Comparison of ENCODE assay signal across 10 mouse cellular contexts in the genomic region with DNA sequence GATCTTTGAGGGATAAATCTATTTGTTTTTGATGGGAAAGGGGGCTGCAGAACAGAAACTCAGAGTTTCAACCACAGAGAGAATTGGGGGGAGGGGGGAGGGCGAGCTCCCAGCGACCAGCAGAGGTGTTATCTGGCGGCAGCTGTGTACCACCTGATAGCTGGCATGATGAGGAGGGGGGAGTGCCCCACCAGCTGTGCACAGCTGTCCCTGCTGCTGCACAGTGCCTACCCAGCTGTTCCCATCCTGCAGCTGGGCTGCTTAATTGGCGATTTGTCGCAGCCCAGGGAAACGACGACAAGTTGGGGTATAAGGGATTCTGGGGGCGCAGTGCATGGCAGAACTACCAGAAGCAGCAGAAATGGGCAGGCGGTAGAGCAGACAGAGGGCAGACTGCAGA. TPM values are rescaled to one million over a fixed set of nuclear protein-coding genes. Genes with fewer than 3 reads are reported as not detected.
DNase-seq lines count a peak whose midpoint lies in the region; ATAC-seq and TF ChIP-seq lines count a peak whose summit lies in the region.
"Had no signal": no experiment of that assay in that cellular context is flagged by ENCODE, and none has a peak within 500 bp of the region (broad histone marks: within the 10 kb centered on the region; RNA-seq: fewer than 3 reads in every experiment).

No protein-coding gene starts in this region.

- ATAC-seq in heart, embryonic 15.5 days (replicated peaks; ENCODE audit: insufficient number of reproducible peaks, insufficient read depth, low FRiP score, low read depth) = no peak
- no peak for ATAC-seq in hindbrain, embryonic 13.5 days (ENCODE audit: low FRiP score)
- peak; percentile 25 for ATAC-seq in megakaryocyte progenitor cell, adult 5-6 weeks (replicated peaks; ENCODE audit: poor library complexity)

- H3K36me3 ChIP-seq in heart, embryonic 15.5 days = 0 out of 2 replicates have a peak, but pooled peaks cover 5% of the 10 kb centered on the region
- H3K36me3 ChIP-seq in hindbrain, embryonic 13.5 days = peaks cover 26% of the 10 kb centered on the region

- H3K27me3 ChIP-seq in heart, embryonic 15.5 days = no peaks in the 10 kb centered on the region
- peaks cover 54% of the 10 kb centered on the region for H3K27me3 ChIP-seq in hindbrain, embryonic 13.5 days

- peaks cover 70% of the 10 kb centered on the region for H3K4me1 ChIP-seq in heart, embryonic 15.5 days (replicated peaks)
- peaks cover 20% of the 10 kb centered on the region for H3K4me1 ChIP-seq in bone marrow, adult 2 months (ENCODE audit: control insufficient read depth, insufficient read depth, low read length)
- H3K4me1 ChIP-seq in hindbrain, embryonic 13.5 days (replicated peaks) = peaks cover 73% of the 10 kb centered on the region

- no peak overlapping the region; the same call in 1 of the 2 replicates for H3K9ac ChIP-seq in heart, embryonic 15.5 days
- peak overlapping the region; percentile 55; the same call in 1 of the 2 replicates for H3K9ac ChIP-seq in hindbrain, embryonic 13.5 days

- WGBS in heart, embryonic 15.5 days = 54% methylated on average over 9 of the region's 9 CpGs
- 42% methylated on average over 9 of the region's 9 CpGs for WGBS in bone marrow, adult 2 months
- WGBS in hindbrain, embryonic 13.5 days = 42% methylated on average over 9 of the region's 9 CpGs

- no peaks in the 10 kb centered on the region for H3K9me3 ChIP-seq in heart, embryonic 15.5 days (replicated peaks)
- no peaks in the 10 kb centered on the region for H3K9me3 ChIP-seq in hindbrain, embryonic 13.5 days

- H3K4me3 ChIP-seq in heart, embryonic 15.5 days = no peak overlapping the region
- peak overlapping the region; percentile 72 for H3K4me3 ChIP-seq in bone marrow, adult 2 months (replicated peaks; ENCODE audit: control insufficient read depth, low read depth, low read length)
- H3K4me3 ChIP-seq in hindbrain, embryonic 13.5 days = no peak overlapping the region

- no peak for TF ChIP-seq CTCF in bone marrow, adult 2 months (IDR thresholded peaks at IDR 0.05; ENCODE audit: control insufficient read depth, insufficient read depth, low read length)

- DNase-seq in heart, adult 11 months = no peak
- DNase-seq in kidney, postnatal 10 days = no peak
- DNase-seq in right cerebral cortex, postnatal 36 days (ENCODE audit: low spot score in 2 of 2) = no peak
- no peak for DNase-seq in frontal cortex, postnatal 36 days (ENCODE audit: low spot score in 2 of 2)
- DNase-seq: gastrocnemius, postnatal 25 days; left cerebral cortex, postnatal 4 days had no signal

- H3K27ac ChIP-seq in heart, embryonic 15.5 days = peak overlapping the region; percentile 90
- peak overlapping the region; percentile 87 for H3K27ac ChIP-seq in bone marrow, adult 2 months (ENCODE audit: control insufficient read depth, insufficient read depth, low read depth, low read length, poor library complexity)
- H3K27ac ChIP-seq in hindbrain, embryonic 13.5 days = peak overlapping the region; percentile 89

- peak; percentile 8; the same call in 1 of the 2 replicates for TF ChIP-seq POLR2A in bone marrow, adult 2 months (IDR thresholded peaks at IDR 0.05; ENCODE audit: borderline replicate concordance, control insufficient read depth, low read depth, low read length)

- no peak overlapping the region for H3K4me2 ChIP-seq in heart, embryonic 15.5 days
- no peak overlapping the region for H3K4me2 ChIP-seq in hindbrain, embryonic 13.5 days

RNA-seq across cellular contexts. Expression of a gene that starts 1.9 kb away (rescaled TPM):
- 4.5 TPM in 2 replicates for polyA plus RNA-seq in heart, embryonic 15.5 days (2015; fragmentation: Nextera tagmentation; extraction: Ambion mirVana)
- polyA plus RNA-seq in bone marrow, adult 2 months (2011; ENCODE audit: insufficient read depth, insufficient read length, low replicate concordance, missing spikeins) = 12.0 and 27.2 TPM in 2 replicates
- 1.0 and 2.3 TPM in 2 replicates for polyA plus RNA-seq in hindbrain, embryonic 13.5 days (2015; fragmentation: Nextera tagmentation; extraction: Ambion mirVana)
- 12.2 and 15.2 TPM in 2 replicates for total RNA-seq in megakaryocyte progenitor cell, adult 5-6 weeks (2015)
- total RNA-seq in megakaryocyte progenitor cell, adult 5-6 weeks (2017) = 3.7 and 8.5 TPM in 2 replicates
- total RNA-seq: left cerebral cortex, postnatal 4 days had no signal

RNA-seq across cellular contexts. Expression of a gene that starts 23.4 kb away (rescaled TPM):
- polyA plus RNA-seq in heart, embryonic 15.5 days (2015; fragmentation: Nextera tagmentation; extraction: Ambion mirVana) = 9.2 and 13.2 TPM in 2 replicates
- 59.2 and 125 TPM in 2 replicates for polyA plus RNA-seq in bone marrow, adult 2 months (2011; ENCODE audit: insufficient read depth, insufficient read length, low replicate concordance, missing spikeins)
- 3.9 and 4.2 TPM in 2 replicates for polyA plus RNA-seq in hindbrain, embryonic 13.5 days (2015; fragmentation: Nextera tagmentation; extraction: Ambion mirVana)
- total RNA-seq in megakaryocyte progenitor cell, adult 5-6 weeks (2015) = 56.3 and 72.0 TPM in 2 replicates
- total RNA-seq in megakaryocyte progenitor cell, adult 5-6 weeks (2017) = 58.0 and 65.6 TPM in 2 replicates

RNA-seq across cellular contexts. Expression of a gene that starts 37.0 kb away (rescaled TPM):
- polyA plus RNA-seq in heart, embryonic 15.5 days (2015; fragmentation: Nextera tagmentation; extraction: Ambion mirVana) = 10.7 and 14.6 TPM in 2 replicates
- polyA plus RNA-seq in bone marrow, adult 2 months (2011; ENCODE audit: insufficient read depth, insufficient read length, low replicate concordance, missing spikeins) = 14.6 and 26.2 TPM in 2 replicates
- polyA plus RNA-seq in hindbrain, embryonic 13.5 days (2015; fragmentation: Nextera tagmentation; extraction: Ambion mirVana) = 13.7 and 14.4 TPM in 2 replicates
- 71.6 and 77.1 TPM in 2 replicates for total RNA-seq in megakaryocyte progenitor cell, adult 5-6 weeks (2015)
- 50.9 and 53.5 TPM in 2 replicates for total RNA-seq in megakaryocyte progenitor cell, adult 5-6 weeks (2017)

RNA-seq across cellular contexts. Expression of a gene that starts 38.6 kb away (rescaled TPM):
- polyA plus RNA-seq in heart, embryonic 15.5 days (2015; fragmentation: Nextera tagmentation; extraction: Ambion mirVana) = 40.6 and 47.4 TPM in 2 replicates
- polyA plus RNA-seq in bone marrow, adult 2 months (2011; ENCODE audit: insufficient read depth, insufficient read length, low replicate concordance, missing spikeins) = 78.9 and 134 TPM in 2 replicates
- 51.9 and 60.3 TPM in 2 replicates for polyA plus RNA-seq in hindbrain, embryonic 13.5 days (2015; fragmentation: Nextera tagmentation; extraction: Ambion mirVana)
- 56.0 and 64.4 TPM in 2 replicates for total RNA-seq in megakaryocyte progenitor cell, adult 5-6 weeks (2015)
- total RNA-seq in megakaryocyte progenitor cell, adult 5-6 weeks (2017) = 82.2 and 84.4 TPM in 2 replicates
